Mouse (Mus musculus) embryonic facial prominence, embryonic 10.5 days (tissue): Measurements from ENCODE around the gene Dnajc9. TPM values are rescaled to one million over a fixed set of nuclear protein-coding genes. Genes with fewer than 3 reads are reported as not detected.

ENCODE experiments used
- DNase-seq: peaks from one replicate; pipeline ENCODE4 v3.0.0-alpha.2; 2017; ENCODE audit warnings: low spot score
- H3K27ac ChIP-seq: fragments of 300-500 bp; sonication (generic); replicated peaks from 2 replicates; pipeline ENCODE4 v1.5.1; 2016; ENCODE audit warnings: mild to moderate bottlenecking
- H3K27me3 ChIP-seq: fragments of 300-500 bp; sonication (generic); replicated peaks from 2 replicates; pipeline ENCODE4 v1.6.1; 2016; ENCODE audit warnings: low read depth, mild to moderate bottlenecking; ENCODE audit not compliant: poor library complexity, severe bottlenecking
- H3K36me3 ChIP-seq: fragments of 300-500 bp; sonication (generic); replicated peaks from 2 replicates; pipeline ENCODE4 v1.6.1; 2016; ENCODE audit warnings: mild to moderate bottlenecking, moderate library complexity
- H3K4me1 ChIP-seq: fragments of 300-500 bp; sonication (generic); 2 replicates; pipeline ENCODE4 v1.6.1; 2016
- H3K4me3 ChIP-seq: fragments of 300-500 bp; sonication (generic); 2 replicates; pipeline ENCODE4 v1.5.1; 2016; ENCODE audit warnings: mild to moderate bottlenecking, moderate library complexity
- H3K9me3 ChIP-seq: fragments of 300-500 bp; sonication (generic); 2 replicates; pipeline ENCODE4 v1.6.1; 2016; ENCODE audit warnings: mild to moderate bottlenecking
- WGBS: fragments of 180-500 bp; shearing (Covaris S2); methylation state at CpG from one replicate; pipeline ENCODE4 v1.1.7; 2016; 5-methylcytosine and 5-hydroxymethylcytosine counted together
- polyA plus RNA-seq: library from polyadenylated mRNA; unstranded; fragments of >200 nt; fragmentation: Nextera tagmentation; extraction: Ambion mirVana; gene quantifications from 2 replicates; pipeline ENCODE4 v1.2.1, GENCODE M21; 2016

Gene Dnajc9
- polyA plus RNA-seq, 1 experiment from 2014 or later = 286 TPM

GRCm38 (mm10) chr14:20340866-20341265 is 47.8 kb downstream of the Dnajc9 start:
- 77% methylated on average over 7 of the region's 7 CpGs for WGBS
- H3K4me3 ChIP-seq = no peak overlapping the region
- no peaks in the 10 kb centered on the region for H3K9me3 ChIP-seq
- DNase-seq = no peak
- peaks cover 94% of the 10 kb centered on the region for H3K36me3 ChIP-seq
- no peaks in the 10 kb centered on the region for H3K27me3 ChIP-seq
- H3K4me1 ChIP-seq = no peaks in the 10 kb centered on the region
- H3K27ac ChIP-seq = no peak overlapping the region

- H3K27me3 ChIP-seq = no peaks in the 10 kb centered on the region
- H3K9me3 ChIP-seq = no peaks in the 10 kb centered on the region
- DNase-seq = no peak
- H3K4me3 ChIP-seq = no peak overlapping the region
- no peaks in the 10 kb centered on the region for H3K4me1 ChIP-seq
- peaks cover 94% of the 10 kb centered on the region for H3K36me3 ChIP-seq
- H3K27ac ChIP-seq = no peak overlapping the region
- 85% methylated on average over 8 of the region's 8 CpGs for WGBS
These were observed 48.6 kb downstream of the Dnajc9 start for GRCm38 (mm10) chr14:20340149-20340548.

- no peak overlapping the region for H3K27ac ChIP-seq
- no peaks in the 10 kb centered on the region for H3K4me1 ChIP-seq
- H3K36me3 ChIP-seq = peaks cover 94% of the 10 kb centered on the region
- no peaks in the 10 kb centered on the region for H3K9me3 ChIP-seq
- 96% methylated on average over 5 of the region's 5 CpGs for WGBS
- no peak for DNase-seq
- no peaks in the 10 kb centered on the region for H3K27me3 ChIP-seq
- no peak overlapping the region for H3K4me3 ChIP-seq
These were observed 49.3 kb downstream of the Dnajc9 start for GRCm38 (mm10) chr14:20339415-20339814.

Other genes with a start within 250 kb of the Dnajc9 start
- 9.3 and 10.7 TPM in 2 replicates for gene Kcnk5, start 207.1 kb downstream of the Dnajc9 start, polyA plus RNA-seq
- 0.32 TPM in 1 of 2 replicates, not detected in the other for gene Kcnk16, start 119.7 kb downstream of the Dnajc9 start, polyA plus RNA-seq
- gene Nudt13, start 94.2 kb downstream of the Dnajc9 start, polyA plus RNA-seq = 13.1 and 14.2 TPM in 2 replicates
- 76.1 and 76.7 TPM in 2 replicates for gene Ecd, start 40.8 kb downstream of the Dnajc9 start, polyA plus RNA-seq
- 42.8 and 45.4 TPM in 2 replicates for gene Fam149b, start 40.7 kb downstream of the Dnajc9 start, polyA plus RNA-seq
- gene Mrps16, start 4.7 kb upstream of the Dnajc9 start, polyA plus RNA-seq = 81.2 and 86.5 TPM in 2 replicates
- gene Cfap70, start 63.3 kb upstream of the Dnajc9 start, polyA plus RNA-seq = 0.47 and 1.1 TPM in 2 replicates
- gene Anxa7, start 91.2 kb upstream of the Dnajc9 start, polyA plus RNA-seq = 22.7 and 27.0 TPM in 2 replicates
- 0.67 and 1.3 TPM in 2 replicates for gene Mss51, start 108.0 kb upstream of the Dnajc9 start, polyA plus RNA-seq
- gene Ppp3cb, start 157.7 kb upstream of the Dnajc9 start, polyA plus RNA-seq = 43.4 and 46.3 TPM in 2 replicates